Mouse (Mus musculus): ENCODE data around the gene Arhgap17.

- no peak for TF ChIP-seq CTCF (conservative IDR thresholded peaks at IDR 0.05; ENCODE audit: low read length)
- TF ChIP-seq POU5F1 (IDR thresholded peaks at IDR 0.05; ENCODE audit: borderline replicate concordance, low read length), result no peak
- TF ChIP-seq NANOG (IDR thresholded peaks at IDR 0.05; ENCODE audit: borderline replicate concordance, low read length), result no peak
Observed at GRCm38 (mm10) chr7:123377443-123378400, 8.0 kb upstream of the Arhgap17 start.

All from E14TG2a.4 (cell line).